Mouse (Mus musculus): ENCODE results near the gene Atp2b4. TPM values are rescaled to one million over a fixed set of nuclear protein-coding genes. Genes with fewer than 3 reads are reported as not detected.

Atp2b4 gene
- total RNA-seq, 2 experiments from 2014 or later: 237 to 245 TPM

GRCm38 (mm10) chr1:133762946-133763422 lies 37.9 kb downstream of the Atp2b4 start:
- intact Hi-C loops (cut with DNase I): no loop called here
- peak; percentile 48 to 74 for DNase-seq (ENCODE audit: low spot score in 2 of 2)

GRCm38 (mm10) chr1:133761278-133761677 lies 39.6 kb downstream of the Atp2b4 start:
- no peak for DNase-seq (ENCODE audit: low spot score in 2 of 2)
- intact Hi-C loops (cut with DNase I): no loop called here

GRCm38 (mm10) chr1:133754317-133754868 lies 46.4 kb downstream of the Atp2b4 start:
- DNase-seq (ENCODE audit: low spot score in 2 of 2): no peak
- intact Hi-C loops (cut with DNase I): no loop called here

- DNase-seq (ENCODE audit: low spot score in 2 of 2): no peak
- intact Hi-C loops (cut with DNase I): no loop called here
Measured at GRCm38 (mm10) chr1:133753325-133753724, 47.5 kb downstream of the Atp2b4 start.

GRCm38 (mm10) chr1:133751621-133752020 lies 49.2 kb downstream of the Atp2b4 start:
- intact Hi-C loops (cut with DNase I): no loop called here
- no peak for DNase-seq (ENCODE audit: low spot score in 2 of 2)

GRCm38 (mm10) chr1:133749954-133750353 lies 50.9 kb downstream of the Atp2b4 start:
- DNase-seq (ENCODE audit: low spot score in 2 of 2): no peak
- intact Hi-C loops (cut with DNase I): no loop called here

- intact Hi-C loops (cut with DNase I): no loop called here
- no peak for DNase-seq (ENCODE audit: low spot score in 2 of 2)
Measured at GRCm38 (mm10) chr1:133745078-133745495, 55.8 kb downstream of the Atp2b4 start.

GRCm38 (mm10) chr1:133744609-133745008 lies 56.2 kb downstream of the Atp2b4 start:
- intact Hi-C loops (cut with DNase I): no loop called here
- DNase-seq (ENCODE audit: low spot score in 2 of 2): peak; percentile 21 to 45

- intact Hi-C loops (cut with DNase I): no loop called here
- DNase-seq (ENCODE audit: low spot score in 2 of 2): no peak
Measured at GRCm38 (mm10) chr1:133742517-133742916, 58.3 kb downstream of the Atp2b4 start.

GRCm38 (mm10) chr1:133741881-133742434 lies 58.9 kb downstream of the Atp2b4 start:
- intact Hi-C loops (cut with DNase I): no loop called here
- DNase-seq (ENCODE audit: low spot score in 2 of 2): no peak

GRCm38 (mm10) chr1:133741171-133741570 lies 59.7 kb downstream of the Atp2b4 start:
- intact Hi-C loops (cut with DNase I): no loop called here
- no peak for DNase-seq (ENCODE audit: low spot score in 2 of 2)

GRCm38 (mm10) chr1:133736664-133737063 lies 64.2 kb downstream of the Atp2b4 start:
- no peak for DNase-seq (ENCODE audit: low spot score in 2 of 2)
- intact Hi-C loops (cut with DNase I): loop anchor here (1.0 to 5.0 kb wide), 3 partner anchors 61 to 310 kb away; no protein-coding TSS in a partner anchor

- intact Hi-C loops (cut with DNase I): loop anchor here (1.0 to 5.0 kb wide), 3 partner anchors 61 to 311 kb away; no protein-coding TSS in a partner anchor
- peak; percentile 82 to 85 for DNase-seq (ENCODE audit: low spot score in 2 of 2)
Measured at GRCm38 (mm10) chr1:133735995-133736652, 64.7 kb downstream of the Atp2b4 start.

- DNase-seq (ENCODE audit: low spot score in 2 of 2): no peak
- intact Hi-C loops (cut with DNase I): no loop called here
Measured at GRCm38 (mm10) chr1:133732814-133733213, 68.0 kb downstream of the Atp2b4 start.

GRCm38 (mm10) chr1:133728339-133728738 lies 72.5 kb downstream of the Atp2b4 start:
- intact Hi-C loops (cut with DNase I): no loop called here
- no peak for DNase-seq (ENCODE audit: low spot score in 2 of 2)

- no peak for DNase-seq (ENCODE audit: low spot score in 2 of 2)
- intact Hi-C loops (cut with DNase I): no loop called here
Measured at GRCm38 (mm10) chr1:133720342-133720741, 80.5 kb downstream of the Atp2b4 start.

- intact Hi-C loops (cut with DNase I): no loop called here
Measured at GRCm38 (mm10) chr1:133718786-133719185, 82.1 kb downstream of the Atp2b4 start.

GRCm38 (mm10) chr1:133718296-133718695 lies 82.5 kb downstream of the Atp2b4 start:
- intact Hi-C loops (cut with DNase I): no loop called here
- DNase-seq (ENCODE audit: low spot score in 2 of 2): no peak

More at GRCm38 (mm10) chr1:133718786-133719185, 82.1 kb downstream of the Atp2b4 start:
- DNase-seq (ENCODE audit: low spot score in 2 of 2): no peak

GRCm38 (mm10) chr1:133716464-133716863 lies 84.4 kb downstream of the Atp2b4 start:
- intact Hi-C loops (cut with DNase I): no loop called here
- peak in 1 of 2 experiments; percentile 23 for DNase-seq (ENCODE audit: low spot score in 2 of 2)

GRCm38 (mm10) chr1:133715191-133715590 lies 85.7 kb downstream of the Atp2b4 start:
- intact Hi-C loops (cut with DNase I): no loop called here

GRCm38 (mm10) chr1:133713009-133713370 lies 87.9 kb downstream of the Atp2b4 start:
- DNase-seq (ENCODE audit: low spot score in 2 of 2): no peak
- intact Hi-C loops (cut with DNase I): no loop called here

More at GRCm38 (mm10) chr1:133715191-133715590, 85.7 kb downstream of the Atp2b4 start:
- no peak for DNase-seq (ENCODE audit: low spot score in 2 of 2)
